Mouse (Mus musculus): ENCODE measurements around the gene Minos1. TPM values are rescaled to one million over a fixed set of nuclear protein-coding genes. Genes with fewer than 3 reads are reported as not detected.

Gene Minos1
- polyA plus RNA-seq, 1 experiment from 2014 or later = 378 TPM

DNA sequence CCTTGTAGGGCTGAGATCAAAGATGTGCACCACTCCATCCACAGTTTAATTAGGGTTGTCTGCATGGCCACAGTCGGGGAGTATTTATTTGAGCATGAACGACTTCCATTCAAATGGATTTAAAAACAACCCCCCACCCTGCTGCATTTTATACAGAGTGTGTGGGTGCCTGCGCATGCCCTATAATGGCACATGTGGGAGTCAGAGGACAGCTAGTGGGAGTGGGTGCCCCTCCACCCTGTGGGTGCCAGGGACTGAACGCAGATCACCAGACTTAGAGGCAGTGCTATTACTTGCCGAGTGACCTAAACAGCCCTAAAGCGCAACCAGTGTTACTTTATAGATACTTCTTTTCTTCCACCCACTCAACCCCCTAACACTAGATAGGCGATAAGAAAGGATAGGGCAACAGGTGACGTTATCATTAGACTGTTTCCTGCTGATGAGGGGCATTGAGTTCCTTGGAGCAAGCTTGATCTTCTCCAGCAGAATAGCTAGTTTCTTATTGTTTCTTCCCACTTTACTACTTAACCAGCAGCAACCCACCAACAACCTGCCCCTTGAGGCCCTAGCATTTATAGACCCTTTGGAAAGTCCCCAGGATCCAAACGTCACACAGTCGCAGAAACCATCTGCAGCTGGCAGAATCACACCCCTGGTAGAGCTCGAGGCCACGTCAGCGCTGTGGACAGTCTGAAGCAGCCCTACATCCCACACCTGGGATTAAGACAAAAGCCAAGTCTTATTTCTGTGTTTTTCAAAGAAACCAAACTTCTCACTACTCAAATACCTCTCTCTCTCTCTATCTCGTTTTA is 1.2 kb upstream of the Minos1 start:
- WGBS = 90% methylated on average over 14 of the region's 14 CpGs
- no peak overlapping the region for H3K27ac ChIP-seq (ENCODE audit: low read depth, low read length)
- H3K27me3 ChIP-seq (replicated peaks; ENCODE audit: control insufficient read depth, insufficient read depth, low read length) = no peaks in the 10 kb centered on the region
- no peak for ATAC-seq
- H3K4me3 ChIP-seq (ENCODE audit: low read length) = peak overlapping the region; percentile 13
- no peak overlapping the region; the same call in 1 of the 2 replicates for H3K9ac ChIP-seq (ENCODE audit: low read depth, low read length)
- no peaks in the 10 kb centered on the region for H3K36me3 ChIP-seq (ENCODE audit: control insufficient read depth, insufficient read depth, low read length)
- H3K4me1 ChIP-seq (ENCODE audit: control insufficient read depth, insufficient read depth, low read depth, low read length) = peaks cover 12% of the 10 kb centered on the region
- H3K4me2 ChIP-seq (ENCODE audit: low read length) = peak overlapping the region; percentile 49
- no peaks in the 10 kb centered on the region for H3K9me3 ChIP-seq (ENCODE audit: control insufficient read depth, low read length)

DNA sequence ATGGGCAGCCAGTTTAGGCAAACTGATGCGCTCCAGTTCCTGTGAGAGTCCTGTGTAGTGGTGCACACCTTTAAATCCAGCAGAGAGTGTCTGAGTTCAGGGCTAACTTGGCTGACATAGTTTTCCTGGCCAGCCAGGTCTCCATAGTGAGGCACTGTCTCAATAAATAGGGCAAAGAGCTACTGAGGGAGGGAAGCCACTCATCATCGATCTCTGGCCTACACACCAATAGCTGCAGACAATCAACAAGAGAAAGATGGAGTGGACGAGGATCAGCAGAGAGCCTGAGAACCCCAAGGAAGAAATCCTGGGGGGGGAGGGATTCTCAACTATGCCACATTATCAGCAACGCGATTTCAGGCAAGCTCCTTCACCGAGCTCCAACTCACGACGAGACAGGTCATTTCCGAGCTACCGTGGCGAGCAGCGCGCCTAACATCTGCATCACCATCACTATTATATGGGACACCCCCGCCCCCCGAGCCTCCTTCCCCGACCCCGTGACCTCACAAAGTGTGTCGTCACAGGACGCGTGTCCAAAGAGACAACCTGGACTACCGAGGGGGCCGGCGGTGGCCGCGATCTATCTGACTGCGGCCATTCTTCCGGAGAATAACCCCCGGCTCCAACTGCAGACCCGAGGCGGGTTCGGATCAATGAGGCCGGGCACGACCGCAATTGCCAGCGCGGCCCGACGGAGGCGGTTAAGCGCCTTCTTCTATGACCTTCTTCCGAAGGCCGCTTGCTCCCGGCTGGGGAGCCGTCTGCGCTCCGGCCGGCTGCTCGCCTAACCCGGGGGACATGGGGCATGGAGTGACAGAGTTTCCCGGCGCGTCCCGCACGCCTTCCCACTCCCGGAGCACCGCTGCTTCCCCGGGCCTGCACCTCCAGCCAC is 860 bp downstream of the Minos1 start:
- Histone ChIP-seq H3K27me3 (replicated peaks; ENCODE audit: control insufficient read depth, insufficient read depth, low read length) (no peaks in the 10 kb centered on the region), H3K9ac (ENCODE audit: low read depth, low read length) (peak overlapping the region; percentile 94), H3K27ac (ENCODE audit: low read depth, low read length) (peak overlapping the region; percentile 93), H3K4me1 (ENCODE audit: control insufficient read depth, insufficient read depth, low read depth, low read length) (peaks cover 12% of the 10 kb centered on the region), H3K36me3 (ENCODE audit: control insufficient read depth, insufficient read depth, low read length) (0 out of 2 replicates have a peak, but pooled peaks cover 2% of the 10 kb centered on the region), H3K9me3 (ENCODE audit: control insufficient read depth, low read length) (no peaks in the 10 kb centered on the region), H3K4me2 (ENCODE audit: low read length) (peak overlapping the region; percentile 93), H3K4me3 (ENCODE audit: low read length) (peak overlapping the region; percentile 98)
- WGBS = 2% methylated on average over 51 of the region's 57 CpGs
- ATAC-seq = peak; percentile 7

DNA sequence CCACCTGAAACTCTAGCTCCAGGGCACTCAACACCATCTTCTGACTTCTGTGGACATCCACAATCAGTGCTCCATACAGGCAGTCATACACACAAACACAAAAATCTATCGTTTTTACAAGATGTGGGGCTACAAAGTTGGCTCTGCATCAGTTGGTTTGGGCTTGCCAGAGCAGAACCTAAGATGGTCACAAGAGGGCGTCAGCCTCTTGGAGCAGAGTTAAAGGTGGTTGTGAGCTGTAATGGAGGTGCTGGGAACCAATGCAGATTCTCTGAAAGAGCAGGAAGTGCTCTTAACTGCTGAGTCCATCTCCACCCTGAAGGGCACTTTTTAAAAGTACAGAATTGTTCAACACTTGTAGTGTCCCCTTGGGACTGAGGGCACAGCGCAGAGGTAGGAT is 4.4 kb downstream of the Minos1 start:
- peaks cover 12% of the 10 kb centered on the region for H3K4me1 ChIP-seq (ENCODE audit: control insufficient read depth, insufficient read depth, low read depth, low read length)
- H3K4me3 ChIP-seq (ENCODE audit: low read length) = no peak overlapping the region
- no peak overlapping the region for H3K4me2 ChIP-seq (ENCODE audit: low read length)
- 91% methylated on average over 3 of the region's 3 CpGs for whole genome bisulfite sequencing
- H3K27ac ChIP-seq (ENCODE audit: low read depth, low read length) = no peak overlapping the region
- H3K36me3 ChIP-seq (ENCODE audit: control insufficient read depth, insufficient read depth, low read length) = 0 out of 2 replicates have a peak, but pooled peaks cover 2% of the 10 kb centered on the region
- no peaks in the 10 kb centered on the region for H3K27me3 ChIP-seq (replicated peaks; ENCODE audit: control insufficient read depth, insufficient read depth, low read length)
- H3K9ac ChIP-seq (ENCODE audit: low read depth, low read length) = no peak overlapping the region
- no peak for ATAC-seq
- H3K9me3 ChIP-seq (ENCODE audit: control insufficient read depth, low read length) = no peaks in the 10 kb centered on the region

- 96% methylated on average over 6 of the region's 6 CpGs for WGBS
- no peak for ATAC-seq
- Histone ChIP-seq H3K27me3 (replicated peaks; ENCODE audit: control insufficient read depth, insufficient read depth, low read length) (no peaks in the 10 kb centered on the region), H3K4me3 (ENCODE audit: low read length) (no peak overlapping the region), H3K36me3 (ENCODE audit: control insufficient read depth, insufficient read depth, low read length) (0 out of 2 replicates have a peak, but pooled peaks cover 2% of the 10 kb centered on the region), H3K4me2 (ENCODE audit: low read length) (no peak overlapping the region), H3K9me3 (ENCODE audit: control insufficient read depth, low read length) (no peaks in the 10 kb centered on the region), H3K9ac (ENCODE audit: low read depth, low read length) (no peak overlapping the region), H3K27ac (ENCODE audit: low read depth, low read length) (no peak overlapping the region), H3K4me1 (ENCODE audit: control insufficient read depth, insufficient read depth, low read depth, low read length) (peaks cover 12% of the 10 kb centered on the region)
These were observed 6.0 kb downstream of the Minos1 start for GRCm38 (mm10) chr4:139124940-139125339.

DNA sequence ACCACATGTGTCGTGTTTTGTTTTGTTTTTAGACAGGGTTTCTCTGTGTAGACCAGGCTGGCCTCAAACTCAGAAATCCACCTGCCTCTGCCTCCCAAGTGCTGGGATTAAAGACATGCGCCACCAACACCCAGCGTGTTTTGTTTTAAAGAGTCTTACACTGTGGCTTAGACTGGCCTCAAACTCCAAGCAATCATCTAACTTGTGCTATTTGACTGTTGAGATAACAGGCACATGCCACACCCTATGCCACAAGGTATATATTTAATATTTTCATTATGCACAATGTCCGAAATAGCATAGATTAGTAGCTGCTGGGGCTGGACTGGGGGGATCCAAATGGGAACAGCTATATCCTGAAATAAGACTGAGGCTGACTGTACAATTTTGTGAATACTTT is 8.4 kb downstream of the Minos1 start:
- 96% methylated on average over 4 of the region's 4 CpGs for WGBS
- H3K9me3 ChIP-seq (ENCODE audit: control insufficient read depth, low read length) = no peaks in the 10 kb centered on the region
- no peaks in the 10 kb centered on the region for H3K4me1 ChIP-seq (ENCODE audit: control insufficient read depth, insufficient read depth, low read depth, low read length)
- H3K27me3 ChIP-seq (replicated peaks; ENCODE audit: control insufficient read depth, insufficient read depth, low read length) = no peaks in the 10 kb centered on the region
- H3K4me2 ChIP-seq (ENCODE audit: low read length) = no peak overlapping the region
- H3K9ac ChIP-seq (ENCODE audit: low read depth, low read length) = no peak overlapping the region
- no peak for ATAC-seq
- no peak overlapping the region for H3K4me3 ChIP-seq (ENCODE audit: low read length)
- 0 out of 2 replicates have a peak, but pooled peaks cover 2% of the 10 kb centered on the region for H3K36me3 ChIP-seq (ENCODE audit: control insufficient read depth, insufficient read depth, low read length)
- no peak overlapping the region for H3K27ac ChIP-seq (ENCODE audit: low read depth, low read length)

GRCm38 (mm10) chr4:139120998-139121397 is 9.9 kb downstream of the Minos1 start:
- whole genome bisulfite sequencing = 78% methylated on average over 7 of the region's 7 CpGs
- no peak for ATAC-seq
- Histone ChIP-seq H3K27me3 (replicated peaks; ENCODE audit: control insufficient read depth, insufficient read depth, low read length) (no peaks in the 10 kb centered on the region), H3K27ac (ENCODE audit: low read depth, low read length) (no peak overlapping the region), H3K9ac (ENCODE audit: low read depth, low read length) (no peak overlapping the region), H3K4me2 (ENCODE audit: low read length) (no peak overlapping the region), H3K4me1 (ENCODE audit: control insufficient read depth, insufficient read depth, low read depth, low read length) (no peaks in the 10 kb centered on the region), H3K9me3 (ENCODE audit: control insufficient read depth, low read length) (no peaks in the 10 kb centered on the region), H3K36me3 (ENCODE audit: control insufficient read depth, insufficient read depth, low read length) (no peaks in the 10 kb centered on the region), H3K4me3 (ENCODE audit: low read length) (no peak overlapping the region)

GRCm38 (mm10) chr4:139120281-139120814 is 10.6 kb downstream of the Minos1 start:
- no peaks in the 10 kb centered on the region for H3K27me3 ChIP-seq (replicated peaks; ENCODE audit: control insufficient read depth, insufficient read depth, low read length)
- no peak overlapping the region for H3K9ac ChIP-seq (ENCODE audit: low read depth, low read length)
- WGBS = 92% methylated on average over 4 of the region's 4 CpGs
- ATAC-seq = no peak
- no peak overlapping the region for H3K4me3 ChIP-seq (ENCODE audit: low read length)
- H3K36me3 ChIP-seq (ENCODE audit: control insufficient read depth, insufficient read depth, low read length) = no peaks in the 10 kb centered on the region
- H3K9me3 ChIP-seq (ENCODE audit: control insufficient read depth, low read length) = no peaks in the 10 kb centered on the region
- no peak overlapping the region for H3K4me2 ChIP-seq (ENCODE audit: low read length)
- no peaks in the 10 kb centered on the region for H3K4me1 ChIP-seq (ENCODE audit: control insufficient read depth, insufficient read depth, low read depth, low read length)
- H3K27ac ChIP-seq (ENCODE audit: low read depth, low read length) = no peak overlapping the region

GRCm38 (mm10) chr4:139116356-139117063 is 14.4 kb downstream of the Minos1 start:
- no peak overlapping the region for H3K9ac ChIP-seq (ENCODE audit: low read depth, low read length)
- no peaks in the 10 kb centered on the region; the same call in 1 of the 2 replicates for H3K4me1 ChIP-seq (ENCODE audit: control insufficient read depth, insufficient read depth, low read depth, low read length)
- no peaks in the 10 kb centered on the region for H3K9me3 ChIP-seq (ENCODE audit: control insufficient read depth, low read length)
- H3K27me3 ChIP-seq (replicated peaks; ENCODE audit: control insufficient read depth, insufficient read depth, low read length) = no peaks in the 10 kb centered on the region
- no peak for ATAC-seq
- H3K27ac ChIP-seq (ENCODE audit: low read depth, low read length) = no peak overlapping the region
- H3K4me3 ChIP-seq (ENCODE audit: low read length) = no peak overlapping the region
- WGBS = 77% methylated on average over 3 of the region's 3 CpGs
- no peak overlapping the region for H3K4me2 ChIP-seq (ENCODE audit: low read length)
- H3K36me3 ChIP-seq (ENCODE audit: control insufficient read depth, insufficient read depth, low read length) = no peaks in the 10 kb centered on the region

Measured in hindbrain, embryonic 16.5 days (tissue).